Mouse (Mus musculus): ENCODE data around the gene Clec1b.

The Clec1b gene

GRCm38 (mm10) chr6:129407324-129407723 is 10.2 kb downstream of the Clec1b start:
- in situ Hi-C loops (cut with MboI, MseI): no loop called here

- in situ Hi-C loops (cut with MboI, MseI): no loop called here
These were observed 11.5 kb downstream of the Clec1b start, which contains the start of gene Clec9a for GRCm38 (mm10) chr6:129408562-129408961. Gene Clec9a, plus strand, starts transcription at chr6:129408862.

- in situ Hi-C loops (cut with MboI, MseI): no loop called here
These were observed 17.1 kb downstream of the Clec1b start for GRCm38 (mm10) chr6:129414177-129414576.

- in situ Hi-C loops (cut with MboI, MseI): no loop called here
These were observed 25.2 kb downstream of the Clec1b start for GRCm38 (mm10) chr6:129422311-129422710.

GRCm38 (mm10) chr6:129423040-129423733 is 26.1 kb downstream of the Clec1b start:
- in situ Hi-C loops (cut with MboI, MseI): no loop called here

- in situ Hi-C loops (cut with MboI, MseI): no loop called here
These were observed 26.6 kb downstream of the Clec1b start for GRCm38 (mm10) chr6:129423734-129424072.

GRCm38 (mm10) chr6:129425217-129425616 is 28.1 kb downstream of the Clec1b start:
- in situ Hi-C loops (cut with MboI, MseI): no loop called here

- in situ Hi-C loops (cut with MboI, MseI): no loop called here
These were observed 28.7 kb downstream of the Clec1b start for GRCm38 (mm10) chr6:129425812-129426211.

GRCm38 (mm10) chr6:129427281-129427680 is 30.2 kb downstream of the Clec1b start:
- in situ Hi-C loops (cut with MboI, MseI): no loop called here

- in situ Hi-C loops (cut with MboI, MseI): no loop called here
These were observed 37.1 kb downstream of the Clec1b start for GRCm38 (mm10) chr6:129434239-129434638.

GRCm38 (mm10) chr6:129436025-129436424 is 38.9 kb downstream of the Clec1b start:
- in situ Hi-C loops (cut with MboI, MseI): no loop called here

GRCm38 (mm10) chr6:129438033-129438432 is 40.9 kb downstream of the Clec1b start:
- in situ Hi-C loops (cut with MboI, MseI): no loop called here

- in situ Hi-C loops (cut with MboI, MseI): no loop called here
These were observed 52.6 kb downstream of the Clec1b start for GRCm38 (mm10) chr6:129449743-129450142.

GRCm38 (mm10) chr6:129451411-129452039 is 54.4 kb downstream of the Clec1b start, which contains the start of gene Clec1a:
Gene Clec1a, minus strand, starts transcription at chr6:129452000.
- in situ Hi-C loops (cut with MboI, MseI): no loop called here

Data from regulatory T cell (primary cell).